Mouse (Mus musculus): ENCODE results near the gene Dcxr. TPM values are rescaled to one million over a fixed set of nuclear protein-coding genes. Genes with fewer than 3 reads are reported as not detected.
"Not testable (repeated sequence)": the region's sequence is repeated elsewhere in the genome, so short reads cannot be mapped to it uniquely, and the experiment has no call there.

Dcxr gene
- total RNA-seq, 2 experiments from 2014 or later: 8.7 to 10.3 TPM

- intact Hi-C loops (cut with DNase I): no loop called here
- no peak for DNase-seq (ENCODE audit: low spot score in 2 of 2)
These were observed 43.5 kb downstream of the Dcxr start for GRCm38 (mm10) chr11:120683536-120683935.

- intact Hi-C loops (cut with DNase I): no loop called here
- DNase-seq (ENCODE audit: low spot score in 2 of 2): no peak
These were observed 44.4 kb downstream of the Dcxr start for GRCm38 (mm10) chr11:120682683-120683082.

- no peak for DNase-seq (ENCODE audit: low spot score in 2 of 2)
- intact Hi-C loops (cut with DNase I): no loop called here
These were observed 47.2 kb downstream of the Dcxr start for GRCm38 (mm10) chr11:120679909-120680308.

- no peak for DNase-seq (ENCODE audit: low spot score in 2 of 2)
- intact Hi-C loops (cut with DNase I): no loop called here
These were observed 50.1 kb downstream of the Dcxr start for GRCm38 (mm10) chr11:120676951-120677350.

GRCm38 (mm10) chr11:120675875-120676274, 51.2 kb downstream of the Dcxr start:
- intact Hi-C loops (cut with DNase I): not testable (repeated sequence)

More at GRCm38 (mm10) chr11:120675875-120676274, 51.2 kb downstream of the Dcxr start:
- not testable (repeated sequence) for DNase-seq (ENCODE audit: low spot score in 2 of 2)

Other genes starting within 250 kb of the Dcxr start
- 10 to 100 TPM; 75.6 to 78.5 TPM for gene Mrpl12, start 242.7 kb downstream of the Dcxr start, total RNA-seq (2021)
- 10 to 100 TPM; 18.2 to 21.9 TPM for gene Slc25a10, start 235.4 kb downstream of the Dcxr start, total RNA-seq (2021)
- not detected for gene Gcgr, start 196.6 kb downstream of the Dcxr start, total RNA-seq (2021)
- 10 to 100 TPM; 73.4 to 91.7 TPM for gene Mcrip1, start 177.6 kb downstream of the Dcxr start, total RNA-seq (2021)
- not detected for gene Ppp1r27, start 176.1 kb downstream of the Dcxr start, total RNA-seq (2021)
- gene P4hb, start 154.0 kb downstream of the Dcxr start, total RNA-seq (2021): 100 to 1,000 TPM; 122 to 126 TPM
- gene Arhgdia, start 145.7 kb downstream of the Dcxr start, total RNA-seq (2021): 100 to 1,000 TPM; 304 to 344 TPM
- 10 to 100 TPM; 59.7 to 67.5 TPM for gene Alyref, start 128.9 kb downstream of the Dcxr start, total RNA-seq (2021)
- gene Anapc11, start 128.9 kb downstream of the Dcxr start, total RNA-seq (2021): 10 to 100 TPM; 91.4 to 99.7 TPM
- 1 to 10 TPM in 1 of 2 experiments, not detected in 1; 1.2 TPM for gene Npb, start 118.8 kb downstream of the Dcxr start, total RNA-seq (2021)
- gene Pcyt2, start 109.3 kb downstream of the Dcxr start, total RNA-seq (2021): 100 to 1,000 TPM; 115 to 135 TPM
- 10 to 100 TPM; 37.8 to 43.3 TPM for gene Sirt7, start 102.0 kb downstream of the Dcxr start, total RNA-seq (2021)
- 100 to 1,000 TPM in 1 of 2 experiments, 10 to 100 TPM in 1; 76.5 to 103 TPM for gene Mafg, start 93.7 kb downstream of the Dcxr start, total RNA-seq (2021)
- 1 to 10 TPM; 2.9 to 3.9 TPM for gene Pycr1, start 83.5 kb downstream of the Dcxr start, total RNA-seq (2021)
- 10 to 100 TPM in 1 of 2 experiments, 1 to 10 TPM in 1; 8.2 to 11.9 TPM for gene Myadml2, start 79.1 kb downstream of the Dcxr start, total RNA-seq (2021)
- 1 to 10 TPM; 5.6 to 6.6 TPM for gene Notum, start 66.1 kb downstream of the Dcxr start, total RNA-seq (2021)
- gene Aspscr1, start 54.3 kb downstream of the Dcxr start, total RNA-seq (2021): 10 to 100 TPM; 53.1 to 56.9 TPM
- 10 to 100 TPM; 18.1 to 19.2 TPM for gene Cenpx, start 13.5 kb downstream of the Dcxr start, total RNA-seq (2021)
- gene Lrrc45, start 13.4 kb downstream of the Dcxr start, total RNA-seq (2021): 10 to 100 TPM; 41.9 to 66.1 TPM
- gene Rac3, start 5.8 kb downstream of the Dcxr start, total RNA-seq (2021): 10 to 100 TPM; 34.7 to 39.9 TPM
- 1 to 10 TPM in 1 of 2 experiments, under 1 TPM in 1; 0.32 to 1.6 TPM for gene Cbr2, start 4.8 kb upstream of the Dcxr start, total RNA-seq (2021)
- 10 to 100 TPM; 23.4 to 34.8 TPM for gene Hmga1b, start 35.5 kb upstream of the Dcxr start, total RNA-seq (2021)
- gene Rfng, start 56.9 kb upstream of the Dcxr start, total RNA-seq (2021): 10 to 100 TPM; 63.7 to 65.9 TPM
- gene Gps1, start 57.0 kb upstream of the Dcxr start, total RNA-seq (2021): 100 to 1,000 TPM; 130 to 153 TPM
- 10 to 100 TPM; 39.4 to 42.4 TPM for gene Dus1l, start 69.1 kb upstream of the Dcxr start, total RNA-seq (2021)
- gene Fasn, start 97.3 kb upstream of the Dcxr start, total RNA-seq (2021): 100 to 1,000 TPM; 182 to 190 TPM
- gene Ccdc57, start 205.6 kb upstream of the Dcxr start, total RNA-seq (2021): 10 to 100 TPM in 1 of 2 experiments, 1 to 10 TPM in 1; 6.2 to 10.7 TPM
- 1 to 10 TPM; 3.5 to 5.5 TPM for gene Slc16a3, start 221.2 kb upstream of the Dcxr start, total RNA-seq (2021)